Comparison of ENCODE assay signal across 26 mouse cellular contexts in genomic region chr1:144452141-144452540, GRCm38 (mm10).
A peak's percentile ranks its signal among the peaks of the same experiment; 100 is the strongest.
DNase-seq lines count a peak whose midpoint lies in the region; ATAC-seq and TF ChIP-seq lines count a peak whose summit lies in the region.
"Had no signal": no experiment of that assay in that cellular context is flagged by ENCODE, and none has a peak within 500 bp of the region (broad histone marks: within the 10 kb centered on the region; RNA-seq: fewer than 3 reads in every experiment).

No protein-coding gene starts in this region.

- H3K9ac ChIP-seq in limb, embryonic 14.5 days (ENCODE audit: low read depth, low read length, severe bottlenecking): no peak overlapping the region
- no peak overlapping the region for H3K9ac ChIP-seq in midbrain, embryonic 13.5 days (replicated peaks)
- H3K9ac ChIP-seq: embryonic facial prominence, embryonic 15.5 days; forebrain, postnatal 0 days; hindbrain, embryonic 12.5 days; hindbrain, embryonic 15.5 days; intestine, embryonic 15.5 days had no signal

- peak; percentile 45 for DNase-seq in limb, embryonic 14.5 days (ENCODE audit: low spot score)
- DNase-seq in limb, embryonic 10.5 days (ENCODE audit: low spot score): no peak
- DNase-seq in NIH3T3 (ENCODE audit: low read depth): peak; percentile 82
- no peak for DNase-seq in adrenal gland, postnatal 14 days
- DNase-seq in layer of hippocampus, adult 8-10 months (ENCODE audit: low spot score in 2 of 2): no peak
- DNase-seq: adrenal gland, postnatal 10 days; cerebellum, adult 11-12 months; cerebellum, adult 8-10 months; cerebellum, postnatal 10 days; cerebellum, postnatal 36 days; embryo, embryonic 11 days; forebrain, postnatal 0 days; gastrocnemius, adult 2 months; gastrocnemius, postnatal 14 days had no signal

- H3K36me3 ChIP-seq in limb, embryonic 14.5 days (ENCODE audit: control insufficient read depth, insufficient read depth, low read length): no peaks in the 10 kb centered on the region
- H3K36me3 ChIP-seq in limb, embryonic 10.5 days: no peaks in the 10 kb centered on the region
- no peaks in the 10 kb centered on the region for H3K36me3 ChIP-seq in midbrain, embryonic 13.5 days
- H3K36me3 ChIP-seq: embryonic facial prominence, embryonic 15.5 days; forebrain, embryonic 10.5 days; hindbrain, embryonic 12.5 days; hindbrain, embryonic 15.5 days; intestine, embryonic 15.5 days had no signal

- H3K9me3 ChIP-seq in limb, embryonic 14.5 days (ENCODE audit: control insufficient read depth, low read length): no peaks in the 10 kb centered on the region
- no peaks in the 10 kb centered on the region for H3K9me3 ChIP-seq in limb, embryonic 10.5 days (replicated peaks)
- H3K9me3 ChIP-seq in midbrain, embryonic 13.5 days: no peaks in the 10 kb centered on the region
- H3K9me3 ChIP-seq: embryonic facial prominence, embryonic 15.5 days; forebrain, embryonic 10.5 days; hindbrain, embryonic 12.5 days; hindbrain, embryonic 15.5 days; intestine, embryonic 15.5 days had no signal

- no peak overlapping the region for H3K4me2 ChIP-seq in limb, embryonic 14.5 days (replicated peaks; ENCODE audit: low read depth, low read length, severe bottlenecking)
- H3K4me2 ChIP-seq in midbrain, embryonic 13.5 days (replicated peaks): no peak overlapping the region
- H3K4me2 ChIP-seq: embryonic facial prominence, embryonic 15.5 days; heart, embryonic 11.5 days; hindbrain, embryonic 12.5 days; hindbrain, embryonic 15.5 days; intestine, embryonic 15.5 days had no signal

- no peaks in the 10 kb centered on the region for H3K27me3 ChIP-seq in limb, embryonic 14.5 days (ENCODE audit: control insufficient read depth, insufficient read depth, low read length)
- no peaks in the 10 kb centered on the region for H3K27me3 ChIP-seq in limb, embryonic 10.5 days (ENCODE audit: low read depth, poor library complexity, severe bottlenecking)
- H3K27me3 ChIP-seq in midbrain, embryonic 13.5 days: no peaks in the 10 kb centered on the region
- H3K27me3 ChIP-seq: embryonic facial prominence, embryonic 15.5 days; hindbrain, embryonic 12.5 days; hindbrain, embryonic 15.5 days; intestine, embryonic 15.5 days had no signal

- no peak for TF ChIP-seq POLR2A in limb, embryonic 14.5 days (IDR thresholded peaks at IDR 0.05; ENCODE audit: borderline replicate concordance, extremely low read depth, insufficient read depth, insufficient read length)
- TF ChIP-seq POLR2A in embryonic fibroblast, embryonic 13.5 days (IDR thresholded peaks at IDR 0.05; ENCODE audit: low read depth, low read length): no peak

- H3K4me3 ChIP-seq in limb, embryonic 14.5 days (replicated peaks; ENCODE audit: low read length): no peak overlapping the region
- H3K4me3 ChIP-seq in limb, embryonic 10.5 days: no peak overlapping the region
- no peak overlapping the region for H3K4me3 ChIP-seq in embryonic fibroblast, embryonic 13.5 days (ENCODE audit: insufficient read depth, low read length)
- no peak overlapping the region for H3K4me3 ChIP-seq in midbrain, embryonic 13.5 days (replicated peaks)
- H3K4me3 ChIP-seq: embryonic facial prominence, embryonic 15.5 days; erythroblast, embryonic 14.5 days; forebrain, embryonic 10.5 days; gastrocnemius, adult 2 months; hindbrain, embryonic 12.5 days; hindbrain, embryonic 15.5 days; intestine, embryonic 15.5 days had no signal

- H3K4me1 ChIP-seq in limb, embryonic 14.5 days (ENCODE audit: control insufficient read depth, insufficient read depth, low read length): no peaks in the 10 kb centered on the region
- no peaks in the 10 kb centered on the region for H3K4me1 ChIP-seq in limb, embryonic 10.5 days
- peaks cover 6% of the 10 kb centered on the region; the same call in 1 of the 2 replicates for H3K4me1 ChIP-seq in embryonic fibroblast, embryonic 13.5 days (ENCODE audit: control insufficient read depth, insufficient read depth, low read length)
- H3K4me1 ChIP-seq in midbrain, embryonic 13.5 days (replicated peaks): no peaks in the 10 kb centered on the region
- H3K4me1 ChIP-seq: embryonic facial prominence, embryonic 15.5 days; forebrain, embryonic 10.5 days; hindbrain, embryonic 12.5 days; hindbrain, embryonic 15.5 days; intestine, embryonic 15.5 days had no signal

- H3K27ac ChIP-seq in limb, embryonic 14.5 days (replicated peaks; ENCODE audit: low read depth, low read length): no peak overlapping the region
- H3K27ac ChIP-seq in limb, embryonic 10.5 days: no peak overlapping the region
- H3K27ac ChIP-seq in embryonic fibroblast, embryonic 13.5 days (ENCODE audit: insufficient read depth, low read length): peak overlapping the region; percentile 97
- no peak overlapping the region for H3K27ac ChIP-seq in midbrain, embryonic 13.5 days
- H3K27ac ChIP-seq: embryonic facial prominence, embryonic 15.5 days; forebrain, embryonic 10.5 days; gastrocnemius, adult 2 months; hindbrain, embryonic 12.5 days; hindbrain, embryonic 15.5 days; intestine, embryonic 15.5 days had no signal

- ATAC-seq in limb, embryonic 14.5 days (ENCODE audit: low FRiP score, low read depth): no peak
- ATAC-seq in midbrain, embryonic 13.5 days: no peak
- ATAC-seq: activated CD4-positive, CD25-positive, alpha-beta regulatory T cell, adult 4 months; CD4-positive, CD25-positive, alpha-beta regulatory T cell, adult 4 months; forebrain, embryonic 14.5 days; forebrain, postnatal 0 days; intestine, embryonic 15.5 days had no signal

- no peak for TF ChIP-seq CTCF in embryonic fibroblast, embryonic 13.5 days (IDR thresholded peaks at IDR 0.05; ENCODE audit: borderline replicate concordance, insufficient read depth, low read length)

- 54% methylated on average over 1 of the region's 1 CpGs for WGBS in limb, embryonic 14.5 days
- WGBS in limb, embryonic 10.5 days: 60% methylated on average over 1 of the region's 1 CpGs
- WGBS in midbrain, embryonic 13.5 days: 76% methylated on average over 1 of the region's 1 CpGs

Comparison
In these comparisons a context has a peak if more than half of its experiments do, and no peak if none do; other contexts are left out.
1. DNase-seq: peak in limb, embryonic 14.5 days (single experiment) and NIH3T3 (single experiment); none in limb, embryonic 10.5 days (single experiment), adrenal gland, postnatal 14 days (single experiment) and layer of hippocampus, adult 8-10 months (0 of 2).